Mouse (Mus musculus) limb, embryonic 14.5 days (tissue): ENCODE measurements at regions not wholly inside any gene's neighbourhood (a gene's known extent, or its start where the extent isn't known, plus 50 kb on each side); places are given as distances from the start of the nearest gene placed in this dataset.

ENCODE experiments used
- ATAC-seq: fragments of 200-750 bp; cut with Nextera tagmentation; 2 replicates; pipeline ENCODE4 v1.8.0; 2017; ENCODE audit warnings: low read depth, moderate number of reproducible peaks, moderate TSS enrichment; ENCODE audit not compliant: low FRiP score
- DNase-seq: peaks from one replicate; pipeline ENCODE4 v3.0.0-alpha.2; 2015; ENCODE audit warnings: low spot score
- H3K27ac ChIP-seq: fragments of 300-500 bp; sonication (generic); replicated peaks from 2 replicates; pipeline ENCODE4 v1.5.1; 2014; ENCODE audit warnings: low read depth, mild to moderate bottlenecking, low read length, moderate library complexity, mixed read lengths
- H3K27me3 ChIP-seq: fragments of 300-500 bp; sonication (generic); 2 replicates; pipeline ENCODE4 v1.6.1; 2014; ENCODE audit warnings: low read length, mixed read lengths; ENCODE audit not compliant: control insufficient read depth, insufficient read depth
- H3K36me3 ChIP-seq: fragments of 300-500 bp; sonication (generic); 2 replicates; pipeline ENCODE4 v1.6.1; 2014; ENCODE audit warnings: mild to moderate bottlenecking, low read length, moderate library complexity, mixed read lengths; ENCODE audit not compliant: control insufficient read depth, insufficient read depth
- H3K4me1 ChIP-seq: fragments of 300-500 bp; sonication (generic); 2 replicates; pipeline ENCODE4 v1.6.1; 2014; ENCODE audit warnings: antibody characterized with exemption, low read length, mixed read lengths; ENCODE audit not compliant: control insufficient read depth, insufficient read depth
- H3K4me2 ChIP-seq: fragments of 300-500 bp; sonication (generic); replicated peaks from 2 replicates; pipeline ENCODE4 v1.6.1; 2014; ENCODE audit warnings: low read depth, mild to moderate bottlenecking, low read length, moderate library complexity; ENCODE audit not compliant: severe bottlenecking
- H3K4me3 ChIP-seq: fragments of 300-500 bp; sonication (generic); replicated peaks from 2 replicates; pipeline ENCODE4 v1.5.1; 2014; ENCODE audit warnings: low read length
- H3K9ac ChIP-seq: fragments of 300-500 bp; sonication (generic); 2 replicates; pipeline ENCODE4 v1.6.1; 2014; ENCODE audit warnings: mild to moderate bottlenecking, low read depth, low read length, moderate library complexity; ENCODE audit not compliant: severe bottlenecking
- H3K9me3 ChIP-seq: fragments of 300-500 bp; sonication (generic); 2 replicates; pipeline ENCODE4 v1.6.1; 2016; ENCODE audit warnings: low read length; ENCODE audit not compliant: control insufficient read depth
- POLR2A ChIP-seq: fragments of 200-500 bp; IDR thresholded peaks from 2 replicates; pipeline ENCODE4 v1.8.0; 2012; ENCODE audit warnings: inconsistent platforms, mild to moderate bottlenecking, moderate library complexity, borderline replicate concordance; ENCODE audit not compliant: insufficient read depth, insufficient read length; ENCODE audit errors: extremely low read depth
- WGBS: fragments of 180-500 bp; shearing (Covaris S2); extraction: QIAGEN DNeasy Blood & Tissue Kit; methylation state at CpG from one replicate; pipeline ENCODE4 v1.1.7; 2014; 5-methylcytosine and 5-hydroxymethylcytosine counted together

- no peak overlapping the region for H3K4me3 ChIP-seq
- 61% methylated on average over 3 of the region's 3 CpGs for WGBS
- TF ChIP-seq POLR2A = no peak
Measured at GRCm38 (mm10) chr19:35639945-35640344, 417.4 kb downstream of the Htr7 start.

GRCm38 (mm10) chr19:35621771-35622170 is 435.5 kb downstream of the Htr7 start:
- no peaks in the 10 kb centered on the region for H3K9me3 ChIP-seq
- no peak overlapping the region for H3K4me2 ChIP-seq
- no peaks in the 10 kb centered on the region for H3K27me3 ChIP-seq
- H3K27ac ChIP-seq = no peak overlapping the region
- WGBS = 67% methylated on average over 2 of the region's 2 CpGs
- DNase-seq (no peak), ATAC-seq (no peak)
- TF ChIP-seq POLR2A = no peak
- H3K9ac ChIP-seq = no peak overlapping the region
- no peak overlapping the region for H3K4me3 ChIP-seq
- H3K36me3 ChIP-seq = no peaks in the 10 kb centered on the region
- no peaks in the 10 kb centered on the region for H3K4me1 ChIP-seq

More at GRCm38 (mm10) chr19:35639945-35640344, 417.4 kb downstream of the Htr7 start:
- no peak for DNase-seq
- Histone ChIP-seq H3K4me1 (no peaks in the 10 kb centered on the region), H3K36me3 (no peaks in the 10 kb centered on the region), H3K27ac (no peak overlapping the region), H3K9ac (no peak overlapping the region), H3K27me3 (no peaks in the 10 kb centered on the region), H3K9me3 (no peaks in the 10 kb centered on the region), H3K4me2 (no peak overlapping the region)
- no peak for ATAC-seq

- Histone ChIP-seq H3K9me3 (no peaks in the 10 kb centered on the region), H3K4me3 (no peak overlapping the region), H3K27me3 (no peaks in the 10 kb centered on the region), H3K36me3 (no peaks in the 10 kb centered on the region), H3K27ac (no peak overlapping the region), H3K9ac (no peak overlapping the region), H3K4me2 (no peak overlapping the region), H3K4me1 (no peaks in the 10 kb centered on the region)
- TF ChIP-seq POLR2A = no peak
- ATAC-seq (no peak), DNase-seq (no peak)
Measured at GRCm38 (mm10) chr19:35595384-35595783, 461.9 kb downstream of the Htr7 start.

- DNase-seq = no peak
- WGBS = 60% methylated on average over 3 of the region's 3 CpGs
Measured at GRCm38 (mm10) chr19:35575979-35576378, 481.3 kb downstream of the Htr7 start.

GRCm38 (mm10) chr19:35549381-35549780 is 507.9 kb downstream of the Htr7 start:
- Histone ChIP-seq H3K9ac (no peak overlapping the region), H3K4me3 (no peak overlapping the region), H3K4me2 (no peak overlapping the region), H3K36me3 (no peaks in the 10 kb centered on the region), H3K27me3 (no peaks in the 10 kb centered on the region), H3K4me1 (no peaks in the 10 kb centered on the region), H3K27ac (no peak overlapping the region), H3K9me3 (no peaks in the 10 kb centered on the region)
- 87% methylated on average over 3 of the region's 3 CpGs for WGBS
- DNase-seq (no peak), ATAC-seq (no peak)
- TF ChIP-seq POLR2A = no peak

More at GRCm38 (mm10) chr19:35575979-35576378, 481.3 kb downstream of the Htr7 start:
- TF ChIP-seq POLR2A = no peak
- Histone ChIP-seq H3K4me3 (no peak overlapping the region), H3K9ac (no peak overlapping the region), H3K4me1 (no peaks in the 10 kb centered on the region), H3K27ac (no peak overlapping the region), H3K36me3 (no peaks in the 10 kb centered on the region), H3K9me3 (no peaks in the 10 kb centered on the region), H3K4me2 (no peak overlapping the region), H3K27me3 (no peaks in the 10 kb centered on the region)
- ATAC-seq = no peak

- Histone ChIP-seq H3K27me3 (no peaks in the 10 kb centered on the region), H3K36me3 (no peaks in the 10 kb centered on the region), H3K4me1 (no peaks in the 10 kb centered on the region), H3K27ac (no peak overlapping the region), H3K9ac (no peak overlapping the region), H3K4me2 (no peak overlapping the region), H3K9me3 (no peaks in the 10 kb centered on the region), H3K4me3 (no peak overlapping the region)
- 69% methylated on average over 2 of the region's 2 CpGs for WGBS
- no peak for ATAC-seq
- DNase-seq = no peak
- TF ChIP-seq POLR2A = no peak
Measured at GRCm38 (mm10) chr19:35536816-35537215, 520.5 kb downstream of the Htr7 start.
